Mouse (Mus musculus) left cerebral cortex, adult 18-20 months (tissue): ENCODE results near the gene Nt5c3. TPM values are rescaled to one million over a fixed set of nuclear protein-coding genes. Genes with fewer than 3 reads are reported as not detected.
"Not testable (repeated sequence)": the region's sequence is repeated elsewhere in the genome, so short reads cannot be mapped to it uniquely, and the experiment has no call there.

Source experiments
- DNase-seq, 2 experiments: peaks; one replicate each; pipeline ENCODE4 v3.0.0; 2021 to 2022; ENCODE audit warnings: low spot score in 2 of 2, mixed read lengths in 1 of 2
- total RNA-seq, 2 experiments: library from RNA; stranded (reverse); gene quantifications; 2 replicates each; pipeline ENCODE4 v1.2.3; 2021

Nt5c3 gene
- total RNA-seq, 2 experiments from 2014 or later = 57.1 to 60.8 TPM

- DNase-seq = no peak
These were observed 18.2 kb downstream of the Nt5c3 start for GRCm38 (mm10) chr6:56905486-56905885.

- DNase-seq = no peak
These were observed 18.8 kb downstream of the Nt5c3 start for GRCm38 (mm10) chr6:56904982-56905381.

GRCm38 (mm10) chr6:56904330-56904729 lies 19.4 kb downstream of the Nt5c3 start:
- no peak for DNase-seq

- no peak for DNase-seq
These were observed 19.9 kb downstream of the Nt5c3 start for GRCm38 (mm10) chr6:56903831-56904230.

- DNase-seq = no peak
These were observed 20.9 kb downstream of the Nt5c3 start for GRCm38 (mm10) chr6:56902606-56903520.

- peak; percentile 43 to 53 for DNase-seq
These were observed 21.8 kb downstream of the Nt5c3 start for GRCm38 (mm10) chr6:56901824-56902386.

- DNase-seq = no peak
These were observed 22.4 kb downstream of the Nt5c3 start for GRCm38 (mm10) chr6:56901336-56901735.

GRCm38 (mm10) chr6:56899601-56900000 lies 24.1 kb downstream of the Nt5c3 start:
- DNase-seq = no peak

GRCm38 (mm10) chr6:56890762-56891161 lies 33.0 kb downstream of the Nt5c3 start:
- no peak for DNase-seq

GRCm38 (mm10) chr6:56888561-56888960 lies 35.2 kb downstream of the Nt5c3 start:
- DNase-seq = no peak

GRCm38 (mm10) chr6:56879352-56879955 lies 44.3 kb downstream of the Nt5c3 start:
- DNase-seq = no peak

GRCm38 (mm10) chr6:56877985-56878384 lies 45.7 kb downstream of the Nt5c3 start:
- DNase-seq = no peak

GRCm38 (mm10) chr6:56876870-56877269 lies 46.9 kb downstream of the Nt5c3 start:
- peak in 1 of 2 experiments; percentile 49 for DNase-seq

- DNase-seq = no peak
These were observed 53.7 kb downstream of the Nt5c3 start for GRCm38 (mm10) chr6:56870027-56870426.

GRCm38 (mm10) chr6:56868565-56868964 lies 55.2 kb downstream of the Nt5c3 start:
- DNase-seq = no peak

GRCm38 (mm10) chr6:56866899-56867298 lies 56.8 kb downstream of the Nt5c3 start:
- DNase-seq = not testable (repeated sequence)

- no peak for DNase-seq
These were observed 63.4 kb downstream of the Nt5c3 start for GRCm38 (mm10) chr6:56860205-56860848.

GRCm38 (mm10) chr6:56856748-56857147 lies 67.0 kb downstream of the Nt5c3 start:
- DNase-seq = no peak

- no peak for DNase-seq
These were observed 68.9 kb downstream of the Nt5c3 start for GRCm38 (mm10) chr6:56854803-56855202.

GRCm38 (mm10) chr6:56850315-56850714 lies 73.4 kb downstream of the Nt5c3 start:
- peak; percentile 5 to 20 for DNase-seq

- no peak for DNase-seq
These were observed 74.8 kb downstream of the Nt5c3 start for GRCm38 (mm10) chr6:56848974-56849373.

- no peak for DNase-seq
These were observed 79.4 kb downstream of the Nt5c3 start for GRCm38 (mm10) chr6:56844365-56844764.
